Mouse (Mus musculus): ENCODE measurements around the gene Gm20390. TPM values are rescaled to one million over a fixed set of nuclear protein-coding genes. Genes with fewer than 3 reads are reported as not detected.

The Gm20390 gene
- polyA plus RNA-seq, 1 experiment, result 79.6 TPM

DNA sequence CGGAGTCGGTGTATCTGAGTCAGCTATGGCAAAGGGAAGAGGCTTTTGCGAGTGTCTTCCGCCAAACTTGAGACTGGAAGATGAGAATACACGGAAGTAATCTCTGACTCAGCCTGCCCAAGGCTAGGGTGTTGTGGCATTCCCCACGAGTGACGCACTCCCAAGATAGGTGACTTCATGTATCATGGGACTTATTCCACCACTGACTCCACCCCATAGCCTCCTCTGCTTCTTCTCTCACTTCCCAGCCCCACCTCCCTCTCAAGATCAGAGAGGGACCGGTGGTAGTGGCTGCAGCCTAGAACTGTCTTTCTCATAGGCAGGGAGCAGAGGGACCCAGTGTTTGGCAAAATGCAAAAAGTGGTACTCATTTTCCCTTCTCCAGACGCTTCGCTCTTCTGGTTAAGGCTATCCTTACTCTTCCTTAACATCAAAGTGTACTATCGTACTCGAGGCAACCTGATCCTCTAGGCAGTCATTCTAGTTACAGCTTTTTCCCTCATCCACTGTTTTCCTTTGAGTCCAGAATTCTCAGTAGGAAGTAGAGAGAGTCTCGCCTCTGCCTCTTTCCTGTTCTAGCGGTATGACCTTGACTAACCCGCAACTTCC, 27.1 kb upstream of the Gm20390 start:
- H3K27me3 ChIP-seq (ENCODE audit: control insufficient read depth, insufficient read depth, low read length), result no peaks in the 10 kb centered on the region
- peaks cover 3% of the 10 kb centered on the region for H3K4me1 ChIP-seq (ENCODE audit: control insufficient read depth, insufficient read depth, low read length)
- peak; percentile 78 to 89 for DNase-seq
- peak overlapping the region; percentile 99 for H3K27ac ChIP-seq (ENCODE audit: insufficient read depth, low read length)
- WGBS, result 3% methylated on average over 15 of the region's 15 CpGs
- H3K4me3 ChIP-seq (replicated peaks; ENCODE audit: insufficient read depth, low read depth, low read length), result peak overlapping the region; percentile 100
- TF ChIP-seq CTCF (IDR thresholded peaks at IDR 0.05; ENCODE audit: borderline replicate concordance, insufficient read depth, low read depth, low read length) (no peak), POLR2A (IDR thresholded peaks at IDR 0.05; ENCODE audit: borderline replicate concordance, insufficient read depth, low read length) (peak; percentile 62; the same call in 1 of the 2 replicates)

DNA sequence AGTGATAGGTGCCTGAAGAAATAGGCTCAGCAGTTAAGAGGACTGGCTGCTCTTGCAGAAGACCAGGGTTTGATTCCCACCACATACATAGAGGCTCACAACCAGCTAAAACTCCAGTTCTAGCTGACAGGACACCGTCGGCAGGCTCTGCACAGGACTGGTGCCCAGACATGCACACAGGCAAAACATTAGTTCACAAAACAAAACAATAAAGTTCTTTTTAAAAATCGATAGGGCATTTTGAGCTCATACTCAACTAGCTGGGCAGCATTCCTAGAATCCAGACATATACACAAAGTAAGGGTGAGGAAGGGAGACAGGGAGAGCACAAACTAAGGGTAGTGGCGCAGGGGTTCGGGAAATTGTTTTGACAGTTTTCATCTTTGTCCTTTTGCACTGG, 26.4 kb upstream of the Gm20390 start:
- Histone ChIP-seq H3K27ac (ENCODE audit: insufficient read depth, low read length) (peak overlapping the region; percentile 99; the same call in 1 of the 2 replicates), H3K4me1 (ENCODE audit: control insufficient read depth, insufficient read depth, low read length) (peaks cover 3% of the 10 kb centered on the region), H3K27me3 (ENCODE audit: control insufficient read depth, insufficient read depth, low read length) (no peaks in the 10 kb centered on the region), H3K4me3 (replicated peaks; ENCODE audit: insufficient read depth, low read depth, low read length) (peak overlapping the region; percentile 100)
- peak; percentile 12 to 27 for DNase-seq
- WGBS, result 52% methylated on average over 5 of the region's 5 CpGs
- TF ChIP-seq POLR2A (IDR thresholded peaks at IDR 0.05; ENCODE audit: borderline replicate concordance, insufficient read depth, low read length), result no peak
- no peak for TF ChIP-seq CTCF (IDR thresholded peaks at IDR 0.05; ENCODE audit: borderline replicate concordance, insufficient read depth, low read depth, low read length)

DNA sequence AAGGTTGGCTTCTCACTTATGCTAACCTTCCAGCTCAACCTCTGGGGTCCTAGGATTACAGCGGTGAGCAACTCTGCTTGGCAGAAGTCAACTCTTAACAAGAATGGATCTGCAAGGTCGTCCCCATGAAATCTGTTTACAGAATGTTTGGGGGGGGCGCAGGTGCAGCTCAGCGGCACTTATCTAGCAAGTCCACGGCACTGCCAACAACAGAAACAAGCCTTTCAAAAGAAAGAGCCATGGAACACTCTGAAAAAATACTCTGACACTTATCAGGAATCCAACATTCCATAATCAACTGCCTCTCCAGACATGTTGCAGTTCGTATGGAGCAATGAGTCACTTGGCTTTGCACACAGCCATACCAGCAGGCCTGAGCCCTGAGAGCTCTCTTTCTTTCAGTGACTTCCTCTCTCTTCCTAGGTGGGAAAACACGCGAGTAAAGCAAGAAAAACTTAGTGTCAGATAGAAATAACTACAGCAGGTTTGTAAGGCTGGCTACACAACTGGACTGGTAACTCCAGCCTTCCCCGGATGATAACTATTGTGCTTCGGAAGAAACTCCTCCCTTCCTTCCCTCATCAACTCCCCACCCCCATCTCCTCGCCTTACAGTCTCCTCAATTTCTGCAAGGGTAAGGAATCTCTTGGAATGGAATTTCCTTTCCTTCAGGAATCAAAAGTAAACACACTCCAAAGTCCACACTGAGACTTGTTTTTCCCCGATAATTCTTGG, 20.4 kb upstream of the Gm20390 start:
- TF ChIP-seq POLR2A (IDR thresholded peaks at IDR 0.05; ENCODE audit: borderline replicate concordance, insufficient read depth, low read length) (no peak), CTCF (IDR thresholded peaks at IDR 0.05; ENCODE audit: borderline replicate concordance, insufficient read depth, low read depth, low read length) (no peak)
- no peak for DNase-seq
- Histone ChIP-seq H3K4me1 (ENCODE audit: control insufficient read depth, insufficient read depth, low read length) (no peaks in the 10 kb centered on the region), H3K27me3 (ENCODE audit: control insufficient read depth, insufficient read depth, low read length) (no peaks in the 10 kb centered on the region), H3K4me3 (replicated peaks; ENCODE audit: insufficient read depth, low read depth, low read length) (no peak overlapping the region), H3K27ac (ENCODE audit: insufficient read depth, low read length) (no peak overlapping the region)
- 68% methylated on average over 12 of the region's 12 CpGs for WGBS

DNA sequence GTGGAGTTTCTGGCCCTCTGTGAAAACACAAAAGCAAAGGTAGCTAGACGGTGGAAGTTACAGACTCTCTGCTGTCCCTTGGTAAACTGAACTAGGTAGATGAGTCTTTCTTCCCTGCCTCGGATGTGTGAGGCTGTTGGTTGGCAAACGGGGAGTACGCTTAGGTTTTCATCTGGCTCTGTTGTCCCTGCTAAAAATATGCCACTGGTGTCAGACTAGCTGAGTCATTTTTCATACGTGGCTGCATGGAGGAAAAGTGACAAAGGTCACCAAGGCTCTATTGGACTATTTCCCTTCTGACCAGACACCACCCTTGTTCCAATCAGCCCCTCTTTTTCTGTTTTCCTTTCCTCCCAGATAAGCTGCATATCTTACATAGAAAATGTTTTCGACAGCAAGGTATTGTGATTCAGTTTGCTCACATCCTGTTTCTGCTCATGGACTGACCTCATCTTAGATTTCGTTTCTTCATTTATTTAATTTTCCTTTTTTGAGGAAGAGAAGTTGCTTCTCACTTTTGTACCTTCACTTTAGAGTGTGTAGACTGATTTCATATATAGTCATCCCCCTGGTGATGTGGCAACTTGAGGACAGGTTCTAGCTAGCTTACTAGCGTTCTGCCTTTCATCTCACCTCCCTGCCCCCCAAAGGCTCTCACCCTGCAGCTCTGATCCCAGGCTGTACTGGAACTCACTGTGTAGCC, 19.7 kb upstream of the Gm20390 start:
- Histone ChIP-seq H3K4me1 (ENCODE audit: control insufficient read depth, insufficient read depth, low read length) (no peaks in the 10 kb centered on the region), H3K27ac (ENCODE audit: insufficient read depth, low read length) (no peak overlapping the region), H3K4me3 (replicated peaks; ENCODE audit: insufficient read depth, low read depth, low read length) (no peak overlapping the region), H3K27me3 (ENCODE audit: control insufficient read depth, insufficient read depth, low read length) (no peaks in the 10 kb centered on the region)
- TF ChIP-seq POLR2A (IDR thresholded peaks at IDR 0.05; ENCODE audit: borderline replicate concordance, insufficient read depth, low read length), result no peak
- TF ChIP-seq CTCF (IDR thresholded peaks at IDR 0.05; ENCODE audit: borderline replicate concordance, insufficient read depth, low read depth, low read length), result no peak
- 73% methylated on average over 8 of the region's 8 CpGs for WGBS
- no peak for DNase-seq

DNA sequence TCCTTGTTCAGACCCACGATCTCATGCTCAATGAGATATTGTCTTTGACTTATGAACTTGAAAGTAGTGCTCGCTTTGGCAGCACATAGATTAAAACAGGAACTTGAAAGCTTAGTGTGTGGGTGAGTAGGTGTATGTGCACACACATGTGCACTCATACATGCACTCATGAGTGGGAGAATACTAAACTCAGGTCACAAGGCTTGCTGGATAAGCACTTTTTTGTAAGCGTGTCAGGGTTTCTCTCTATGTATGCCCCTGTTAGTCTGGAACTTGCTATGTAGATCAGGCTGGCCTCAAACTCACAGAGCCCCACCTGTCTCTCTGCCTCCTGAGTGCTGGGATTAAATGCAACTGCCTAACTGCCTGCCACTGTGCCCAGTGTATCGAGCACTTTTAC, 18.9 kb upstream of the Gm20390 start:
- Histone ChIP-seq H3K27ac (ENCODE audit: insufficient read depth, low read length) (no peak overlapping the region), H3K27me3 (ENCODE audit: control insufficient read depth, insufficient read depth, low read length) (no peaks in the 10 kb centered on the region), H3K4me1 (ENCODE audit: control insufficient read depth, insufficient read depth, low read length) (no peaks in the 10 kb centered on the region), H3K4me3 (replicated peaks; ENCODE audit: insufficient read depth, low read depth, low read length) (no peak overlapping the region)
- WGBS, result 86% methylated on average over 4 of the region's 4 CpGs
- DNase-seq, result no peak
- TF ChIP-seq CTCF (IDR thresholded peaks at IDR 0.05; ENCODE audit: borderline replicate concordance, insufficient read depth, low read depth, low read length) (no peak), POLR2A (IDR thresholded peaks at IDR 0.05; ENCODE audit: borderline replicate concordance, insufficient read depth, low read length) (no peak)

DNA sequence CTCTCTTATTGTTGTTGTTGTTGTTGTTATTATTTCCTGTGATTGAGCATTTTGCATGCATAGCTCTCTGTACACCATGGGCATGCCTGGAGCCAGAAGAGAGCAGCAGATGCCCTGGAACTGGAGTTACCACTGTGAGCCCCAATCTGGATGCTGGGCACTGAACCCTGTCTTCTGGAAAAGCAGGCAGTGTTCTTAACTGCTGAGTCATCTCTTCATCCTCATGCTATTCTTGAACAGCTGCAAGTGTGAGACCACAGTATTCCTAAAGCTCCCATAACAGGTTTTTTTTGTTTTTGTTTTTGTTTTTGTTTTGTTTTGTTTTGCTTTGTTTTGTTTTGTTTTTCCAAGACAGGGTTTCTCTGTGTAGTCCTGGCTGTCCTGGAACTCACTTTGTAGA, 18.2 kb upstream of the Gm20390 start:
- Histone ChIP-seq H3K4me1 (ENCODE audit: control insufficient read depth, insufficient read depth, low read length) (no peaks in the 10 kb centered on the region), H3K27ac (ENCODE audit: insufficient read depth, low read length) (no peak overlapping the region), H3K4me3 (replicated peaks; ENCODE audit: insufficient read depth, low read depth, low read length) (no peak overlapping the region), H3K27me3 (ENCODE audit: control insufficient read depth, insufficient read depth, low read length) (no peaks in the 10 kb centered on the region)
- no peak for DNase-seq
- TF ChIP-seq POLR2A (IDR thresholded peaks at IDR 0.05; ENCODE audit: borderline replicate concordance, insufficient read depth, low read length) (no peak), CTCF (IDR thresholded peaks at IDR 0.05; ENCODE audit: borderline replicate concordance, insufficient read depth, low read depth, low read length) (no peak)

DNA sequence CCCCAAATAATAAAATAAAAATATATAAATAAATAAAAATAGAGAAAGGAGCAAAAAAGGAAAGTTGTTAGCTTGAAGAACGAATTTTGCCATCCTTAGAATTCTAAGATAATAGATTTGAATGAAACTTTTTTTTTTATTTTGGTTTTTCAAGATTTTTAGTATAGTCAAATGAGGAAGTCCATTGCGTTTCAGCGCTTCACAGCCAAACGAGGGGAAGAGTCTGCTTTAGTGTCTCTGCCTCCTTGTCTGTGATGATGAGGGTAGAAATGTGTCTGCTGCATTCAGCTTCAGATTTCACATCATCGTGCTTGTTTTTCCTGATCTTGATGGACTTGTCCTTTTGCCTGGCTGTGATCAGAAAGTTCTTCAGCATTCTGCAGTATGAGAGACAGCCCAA, 17.2 kb upstream of the Gm20390 start:
- 82% methylated on average over 5 of the region's 5 CpGs for WGBS
- no peaks in the 10 kb centered on the region for H3K27me3 ChIP-seq (ENCODE audit: control insufficient read depth, insufficient read depth, low read length)
- no peak overlapping the region for H3K4me3 ChIP-seq (replicated peaks; ENCODE audit: insufficient read depth, low read depth, low read length)
- DNase-seq, result no peak
- H3K27ac ChIP-seq (ENCODE audit: insufficient read depth, low read length), result no peak overlapping the region
- TF ChIP-seq POLR2A (IDR thresholded peaks at IDR 0.05; ENCODE audit: borderline replicate concordance, insufficient read depth, low read length) (no peak), CTCF (IDR thresholded peaks at IDR 0.05; ENCODE audit: borderline replicate concordance, insufficient read depth, low read depth, low read length) (no peak)
- H3K4me1 ChIP-seq (ENCODE audit: control insufficient read depth, insufficient read depth, low read length), result no peaks in the 10 kb centered on the region
